Mouse (Mus musculus): ENCODE data around the gene Lmbr1l. TPM values are rescaled to one million over a fixed set of nuclear protein-coding genes. Genes with fewer than 3 reads are reported as not detected.

The Lmbr1l gene
- 21.5 and 26.4 TPM in 2 replicates for polyA plus RNA-seq (2016; fragmentation: Nextera tagmentation; extraction: Ambion mirVana)

DNA sequence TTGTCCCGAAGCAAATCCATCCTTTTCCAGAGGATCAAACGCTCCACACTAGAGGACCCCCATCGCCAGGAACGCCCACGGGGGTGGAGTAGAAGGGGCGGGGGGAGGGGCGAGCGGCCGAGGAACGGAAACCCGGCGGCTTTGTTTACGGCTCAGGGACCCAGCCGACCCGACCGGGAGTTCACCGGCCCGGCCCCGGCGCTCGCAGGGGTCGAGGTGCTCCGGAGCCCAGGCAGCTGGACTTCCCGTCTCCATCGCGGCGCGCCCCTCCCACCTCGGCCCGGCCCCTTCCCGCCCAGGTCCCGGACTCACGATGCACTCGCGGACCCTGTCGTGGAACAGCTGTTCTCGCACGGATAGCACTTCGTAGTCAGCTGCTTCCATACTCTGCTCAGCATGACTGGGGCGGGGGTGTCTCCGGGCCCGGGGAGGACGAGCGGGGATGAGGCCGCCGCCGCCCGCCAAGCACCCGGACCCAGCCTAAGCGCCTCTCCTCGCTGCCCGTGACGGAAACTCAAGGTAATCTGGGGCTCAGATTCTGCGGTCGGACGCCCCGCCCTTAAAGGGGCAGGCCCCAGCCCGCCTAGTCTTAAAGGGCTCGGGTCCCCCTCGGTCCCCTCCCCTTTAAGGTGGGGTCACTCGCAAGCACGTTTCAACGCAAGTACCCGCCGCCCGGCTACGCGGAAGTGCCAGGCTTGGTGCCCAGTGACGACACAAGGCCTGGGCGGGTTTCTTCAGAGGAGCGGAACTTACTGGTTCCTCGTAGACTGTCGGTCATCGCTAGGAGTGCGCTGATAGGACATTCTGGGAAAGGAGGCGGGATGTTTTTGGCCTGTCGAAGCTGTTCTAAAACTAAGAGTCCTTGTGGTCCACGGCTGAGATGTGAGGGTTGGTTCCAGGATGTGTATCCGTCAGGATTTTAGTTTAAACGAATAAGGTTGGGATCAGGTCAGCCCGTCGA, at the start of gene Lmbr1l:
TSS of gene Lmbr1l (minus strand) at position 694 of the 961 bp plus-strand sequence.
- peaks cover 16% of the 10 kb centered on the region for H3K4me1 ChIP-seq
- no peaks in the 10 kb centered on the region for H3K27me3 ChIP-seq
- H3K9me3 ChIP-seq, result no peaks in the 10 kb centered on the region
- peak within 1 kb of the TSS; percentile 86 for H3K4me3 ChIP-seq
- peaks cover 18% of the 10 kb centered on the region for H3K36me3 ChIP-seq
- under 1% methylated on average over 82 of the region's 82 CpGs for WGBS
- ATAC-seq (ENCODE audit: insufficient number of reproducible peaks, insufficient read depth, low FRiP score, low TSS enrichment), result peak; percentile 98
- H3K9ac ChIP-seq, result peak within 1 kb of the TSS; percentile 75
- H3K4me2 ChIP-seq (replicated peaks), result peak within 1 kb of the TSS; percentile 84
- H3K27ac ChIP-seq, result peak within 1 kb of the TSS; percentile 95

DNA sequence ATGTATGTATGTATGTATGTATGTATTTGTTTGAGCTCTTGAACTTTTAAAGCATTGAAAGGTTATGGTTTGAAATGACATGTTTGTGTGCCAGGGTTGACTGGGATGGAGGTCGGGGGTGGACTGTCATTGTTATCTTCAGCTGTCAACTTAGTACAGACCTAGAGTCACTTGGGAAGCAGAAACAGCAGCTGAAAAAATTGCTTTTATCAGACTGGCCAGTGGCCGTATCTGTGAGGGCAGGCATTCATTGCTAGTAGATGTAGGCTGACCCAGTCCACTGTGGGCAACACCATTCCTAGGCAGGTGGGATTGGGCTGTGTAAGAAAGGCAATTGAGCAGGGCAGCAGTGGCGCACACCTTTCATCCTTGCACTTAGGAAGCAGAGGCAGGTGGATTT, 41.5 kb upstream of the Lmbr1l start:
- 74% methylated on average over 3 of the region's 3 CpGs for WGBS
- no peak overlapping the region for H3K4me2 ChIP-seq (replicated peaks)
- no peaks in the 10 kb centered on the region for H3K36me3 ChIP-seq
- H3K27ac ChIP-seq, result no peak overlapping the region
- H3K9me3 ChIP-seq, result no peaks in the 10 kb centered on the region
- H3K27me3 ChIP-seq, result no peaks in the 10 kb centered on the region
- H3K4me1 ChIP-seq, result 0 out of 2 replicates have a peak, but pooled peaks cover 5% of the 10 kb centered on the region
- ATAC-seq (ENCODE audit: insufficient number of reproducible peaks, insufficient read depth, low FRiP score, low TSS enrichment), result no peak
- no peak overlapping the region for H3K9ac ChIP-seq
- no peak overlapping the region for H3K4me3 ChIP-seq

DNA sequence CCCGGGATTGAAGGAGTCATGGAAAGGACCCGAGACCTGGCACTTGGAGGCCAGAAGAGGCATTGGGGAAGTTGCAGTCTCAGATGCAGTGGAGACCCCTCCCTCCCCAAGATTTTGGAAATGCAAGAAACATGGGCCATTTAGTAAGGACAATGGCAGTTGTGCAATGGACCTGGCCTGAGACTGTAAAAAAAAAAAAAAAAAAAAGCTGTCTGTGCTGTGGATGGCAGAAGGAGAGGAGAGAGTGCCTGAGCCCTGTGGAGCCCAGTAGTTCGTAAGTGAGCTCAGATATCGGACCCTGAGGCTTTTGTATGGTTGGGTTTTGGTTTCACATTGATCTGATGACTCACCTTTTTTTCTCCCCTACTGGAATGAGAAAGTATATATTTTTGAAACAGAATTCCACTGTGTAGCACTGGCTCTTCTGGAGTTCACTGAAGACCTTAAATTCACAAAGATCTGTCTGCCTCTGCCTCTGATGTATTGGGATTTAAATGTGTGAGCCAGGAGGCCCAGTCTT, 40.9 kb upstream of the Lmbr1l start:
- no peak overlapping the region for H3K4me2 ChIP-seq (replicated peaks)
- 79% methylated on average over 4 of the region's 4 CpGs for WGBS
- peaks cover 9% of the 10 kb centered on the region for H3K4me1 ChIP-seq

DNA sequence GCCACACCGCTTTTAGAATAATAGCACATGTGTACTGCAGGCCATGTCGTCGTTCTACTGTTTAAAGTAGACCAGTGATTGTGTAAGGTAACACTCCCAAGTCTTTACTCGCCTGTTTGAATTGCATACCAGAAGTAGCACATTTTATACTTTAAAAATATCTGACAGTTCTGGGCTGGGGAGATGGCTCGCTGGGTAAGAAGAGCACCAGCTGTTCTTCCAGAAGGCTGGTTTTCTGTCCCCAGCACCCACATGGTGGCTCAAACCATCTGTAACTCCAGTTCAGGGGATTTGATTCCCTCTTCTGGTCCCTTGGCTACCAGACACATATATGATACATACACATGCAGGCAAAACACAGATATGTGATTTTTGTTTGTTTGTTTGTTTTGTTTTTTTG, 39.4 kb upstream of the Lmbr1l start:
- Histone ChIP-seq H3K4me3 (no peak overlapping the region), H3K4me1 (peaks cover 10% of the 10 kb centered on the region), H3K27ac (no peak overlapping the region), H3K9ac (no peak overlapping the region), H3K27me3 (no peaks in the 10 kb centered on the region), H3K9me3 (no peaks in the 10 kb centered on the region), H3K4me2 (replicated peaks) (no peak overlapping the region), H3K36me3 (no peaks in the 10 kb centered on the region)
- no peak for ATAC-seq (ENCODE audit: insufficient number of reproducible peaks, insufficient read depth, low FRiP score, low TSS enrichment)
- WGBS, result 74% methylated on average over 5 of the region's 5 CpGs

More for the DNA sequence above, 40.9 kb upstream of the Lmbr1l start:
- no peak overlapping the region for H3K4me3 ChIP-seq
- ATAC-seq (ENCODE audit: insufficient number of reproducible peaks, insufficient read depth, low FRiP score, low TSS enrichment), result no peak
- H3K27ac ChIP-seq, result no peak overlapping the region
- no peak overlapping the region for H3K9ac ChIP-seq
- H3K27me3 ChIP-seq, result no peaks in the 10 kb centered on the region
- H3K36me3 ChIP-seq, result no peaks in the 10 kb centered on the region
- no peaks in the 10 kb centered on the region for H3K9me3 ChIP-seq

DNA sequence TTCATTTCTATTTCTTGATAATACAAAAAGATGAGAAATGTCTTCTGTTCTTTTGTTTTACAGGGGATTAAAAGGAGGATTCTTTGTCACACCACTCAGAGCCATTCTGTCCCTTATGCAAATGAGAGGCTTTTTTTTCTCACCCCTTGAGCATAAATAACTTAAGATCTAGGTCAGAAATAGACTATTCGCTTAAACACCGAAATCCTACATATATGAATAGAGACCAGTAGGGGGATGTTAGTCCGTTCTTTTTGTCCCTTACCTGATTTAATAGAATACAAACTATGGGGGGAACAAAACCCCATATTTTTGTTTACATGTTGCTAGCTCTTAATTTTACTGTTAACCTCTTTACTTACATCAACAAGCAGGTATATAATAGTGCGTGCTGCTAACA, 38.0 kb upstream of the Lmbr1l start:
- H3K27ac ChIP-seq, result no peak overlapping the region

DNA sequence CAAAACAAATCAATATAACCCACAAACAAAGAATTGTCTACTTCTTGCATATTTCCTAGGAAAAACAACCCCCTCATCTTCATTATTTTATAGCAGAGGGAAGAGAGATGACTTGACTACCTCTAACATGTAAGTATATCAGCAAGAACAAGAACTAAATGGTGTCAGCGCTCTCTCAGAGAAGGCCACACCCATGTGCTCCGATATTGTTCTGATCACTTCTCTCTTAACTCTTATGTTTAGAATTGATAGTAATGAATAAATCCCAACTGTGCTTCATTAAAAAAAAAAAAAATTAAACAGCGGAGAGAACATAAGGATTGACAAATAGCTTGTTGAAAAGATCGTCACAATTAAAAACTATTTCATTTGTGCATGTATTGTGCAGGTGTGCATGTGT, 37.3 kb upstream of the Lmbr1l start:
- Histone ChIP-seq H3K9me3 (no peaks in the 10 kb centered on the region), H3K4me3 (no peak overlapping the region), H3K27ac (peak overlapping the region; percentile 90; the same call in 1 of the 2 replicates), H3K36me3 (peaks cover 3% of the 10 kb centered on the region; the same call in 1 of the 2 replicates), H3K9ac (no peak overlapping the region), H3K27me3 (no peaks in the 10 kb centered on the region), H3K4me2 (replicated peaks) (peak overlapping the region; percentile 86), H3K4me1 (peaks cover 10% of the 10 kb centered on the region)
- no peak for ATAC-seq (ENCODE audit: insufficient number of reproducible peaks, insufficient read depth, low FRiP score, low TSS enrichment)
- WGBS, result 69% methylated on average over 4 of the region's 4 CpGs

More for the DNA sequence above, 38.0 kb upstream of the Lmbr1l start:
- peaks cover 10% of the 10 kb centered on the region for H3K4me1 ChIP-seq
- 94% methylated on average over 4 of the region's 4 CpGs for WGBS
- no peaks in the 10 kb centered on the region for H3K9me3 ChIP-seq
- ATAC-seq (ENCODE audit: insufficient number of reproducible peaks, insufficient read depth, low FRiP score, low TSS enrichment), result no peak
- peaks cover 2% of the 10 kb centered on the region; the same call in 1 of the 2 replicates for H3K36me3 ChIP-seq
- no peaks in the 10 kb centered on the region for H3K27me3 ChIP-seq
- no peak overlapping the region for H3K9ac ChIP-seq
- no peak overlapping the region for H3K4me3 ChIP-seq
- H3K4me2 ChIP-seq (replicated peaks), result no peak overlapping the region

DNA sequence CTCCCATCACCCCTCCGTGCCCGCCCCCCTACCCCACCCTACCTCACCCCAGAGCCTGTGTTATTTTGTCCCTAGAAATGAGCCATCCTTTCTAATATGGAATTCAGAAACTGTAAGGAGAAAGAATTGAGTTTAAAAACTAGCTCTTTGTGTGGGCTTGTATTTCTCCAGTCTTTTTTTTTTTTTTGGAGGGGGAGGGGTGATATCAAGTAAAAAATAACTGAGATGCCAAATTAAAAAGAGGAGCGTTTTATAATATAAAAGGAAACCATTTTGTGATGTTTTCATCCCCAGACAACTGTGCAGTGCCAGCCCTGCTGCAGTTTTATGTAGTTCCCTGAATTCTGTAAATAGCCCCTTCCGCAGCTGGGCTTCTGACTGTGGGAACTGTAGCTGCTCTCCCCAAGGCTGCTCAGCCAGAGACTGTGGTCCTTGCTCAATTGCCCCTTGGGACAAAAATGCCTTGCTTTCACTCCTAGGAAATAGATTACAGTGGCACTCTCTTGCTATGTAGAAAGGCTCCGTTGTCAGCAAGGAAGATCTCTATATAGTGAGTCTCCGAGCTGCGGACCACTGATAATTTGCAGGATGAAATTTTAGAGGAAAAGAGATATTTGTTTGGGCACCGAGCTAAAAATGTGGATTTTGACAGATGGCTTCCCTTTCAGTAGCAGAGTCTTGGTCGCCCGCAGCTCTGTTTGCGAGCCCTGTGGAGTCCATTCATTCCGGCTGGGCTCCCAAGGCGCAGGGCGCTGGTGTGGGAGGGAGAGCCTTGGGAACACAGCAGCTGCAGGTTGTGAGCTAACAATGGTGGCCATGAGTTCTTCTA, 36.6 kb upstream of the Lmbr1l start:
- no peak for ATAC-seq (ENCODE audit: insufficient number of reproducible peaks, insufficient read depth, low FRiP score, low TSS enrichment)
- peak overlapping the region; percentile 86 for H3K4me2 ChIP-seq (replicated peaks)
- peak overlapping the region; percentile 12 for H3K4me3 ChIP-seq
- peak overlapping the region; percentile 90 for H3K27ac ChIP-seq
- H3K27me3 ChIP-seq, result no peaks in the 10 kb centered on the region
- H3K9me3 ChIP-seq, result no peaks in the 10 kb centered on the region
- peak overlapping the region; percentile 44 for H3K9ac ChIP-seq
- H3K4me1 ChIP-seq, result peaks cover 10% of the 10 kb centered on the region
- peaks cover 5% of the 10 kb centered on the region for H3K36me3 ChIP-seq
- 13% methylated on average over 14 of the region's 14 CpGs for WGBS

DNA sequence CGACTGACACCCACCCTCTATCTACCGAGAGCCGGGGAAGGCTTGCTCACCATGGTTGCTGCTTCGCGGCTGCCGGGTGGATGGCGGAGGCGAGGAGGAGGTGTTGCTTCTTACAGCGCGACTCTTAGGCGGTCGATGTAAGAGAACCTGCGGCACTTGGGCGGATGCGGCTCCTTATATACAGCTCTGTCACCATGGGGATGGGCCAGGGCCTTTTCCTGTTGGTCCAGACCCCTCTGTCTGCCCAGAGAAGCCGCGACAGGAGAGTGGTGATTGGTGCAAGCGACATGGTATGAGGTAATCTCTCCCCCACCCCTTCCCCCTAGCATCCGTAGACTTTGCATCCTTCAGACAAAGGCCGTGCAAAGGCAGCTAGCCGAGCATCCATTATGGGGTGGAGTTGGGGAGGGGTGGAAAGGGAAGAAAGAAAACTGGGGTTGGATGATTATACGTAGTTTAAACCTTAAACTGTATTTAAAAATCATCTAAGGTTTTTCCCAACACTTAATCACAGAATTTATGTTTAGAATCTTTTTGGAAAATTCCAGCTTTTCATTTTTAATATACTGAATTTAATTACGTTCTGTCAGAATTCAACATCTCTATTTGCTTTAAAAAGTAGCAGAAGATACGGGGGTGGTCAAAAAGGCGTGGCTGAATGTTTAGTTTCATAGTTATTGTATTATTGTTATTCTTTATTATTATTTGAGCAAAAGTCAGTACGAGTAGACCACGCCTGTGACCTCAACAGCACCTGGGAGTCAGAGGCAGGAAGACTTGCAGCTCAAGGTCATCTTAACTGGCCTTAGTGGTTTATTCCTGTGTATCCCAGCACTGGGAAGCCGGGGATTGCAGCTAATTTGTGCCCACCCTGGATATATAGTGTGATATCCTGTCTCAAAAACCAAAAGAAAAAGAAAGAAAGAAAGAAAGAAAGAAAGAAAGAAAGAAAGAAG, 35.6 kb upstream of the Lmbr1l start, which contains the start of the genes Gm49450 and Tuba1a:
TSS of gene Gm49450 (minus strand) at position 151 of the 956 bp plus-strand sequence.
TSS of gene Tuba1a (minus strand) at position 303 of the 956 bp plus-strand sequence.
- peak; percentile 99 for ATAC-seq (ENCODE audit: insufficient number of reproducible peaks, insufficient read depth, low FRiP score, low TSS enrichment)
- no peaks in the 10 kb centered on the region for H3K9me3 ChIP-seq
- WGBS, result 3% methylated on average over 28 of the region's 28 CpGs

DNA sequence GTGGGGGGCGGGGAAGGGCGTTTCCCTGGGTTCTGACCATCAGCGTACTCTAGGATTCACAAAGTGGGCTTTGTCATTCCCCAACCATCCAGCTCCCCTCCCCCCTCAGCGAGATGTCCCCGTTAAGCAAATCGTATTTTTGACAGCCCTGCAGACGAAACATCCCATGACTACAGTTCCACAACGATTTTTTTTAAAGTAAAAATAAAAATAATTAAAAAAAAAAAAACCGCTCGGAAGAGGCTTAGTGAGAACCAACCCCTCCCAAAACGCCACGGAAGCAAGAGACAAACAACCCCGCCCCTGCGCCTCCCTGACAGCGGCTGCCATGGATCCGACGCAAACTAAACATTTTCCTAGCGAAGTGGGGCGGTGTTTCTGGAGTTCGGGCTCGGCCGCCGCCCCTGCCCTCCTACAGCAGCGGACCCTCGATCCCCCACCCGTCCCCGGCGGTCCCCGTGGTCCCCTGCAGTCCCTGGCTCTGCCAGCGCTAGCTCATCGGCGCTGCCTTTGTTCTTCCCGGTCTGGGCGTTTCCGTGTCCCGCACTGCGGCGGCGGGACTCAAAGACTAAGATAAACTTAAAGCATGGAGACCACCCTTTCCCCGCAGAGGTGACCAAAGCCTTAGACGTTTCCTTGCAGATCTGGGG, 34.8 kb upstream of the Lmbr1l start:
- H3K27ac ChIP-seq, result peak overlapping the region; percentile 99
- H3K9me3 ChIP-seq, result no peaks in the 10 kb centered on the region
- no peaks in the 10 kb centered on the region for H3K27me3 ChIP-seq
- peak overlapping the region; percentile 86 for H3K4me2 ChIP-seq (replicated peaks)
- H3K4me1 ChIP-seq, result peaks cover 10% of the 10 kb centered on the region
- ATAC-seq (ENCODE audit: insufficient number of reproducible peaks, insufficient read depth, low FRiP score, low TSS enrichment), result peak; percentile 61
- H3K36me3 ChIP-seq, result peaks cover 11% of the 10 kb centered on the region
- H3K9ac ChIP-seq, result peak overlapping the region; percentile 88
- WGBS, result under 1% methylated on average over 41 of the region's 41 CpGs
- H3K4me3 ChIP-seq, result peak overlapping the region; percentile 74

More for the DNA sequence above, 35.6 kb upstream of the Lmbr1l start, which contains the start of the genes Gm49450 and Tuba1a:
- H3K27ac ChIP-seq, result peak within 1 kb of the TSS; percentile 99
- peak within 1 kb of the TSS; percentile 88 for H3K9ac ChIP-seq
- peaks cover 11% of the 10 kb centered on the region for H3K36me3 ChIP-seq
- peaks cover 10% of the 10 kb centered on the region for H3K4me1 ChIP-seq
- no peaks in the 10 kb centered on the region for H3K27me3 ChIP-seq
- H3K4me2 ChIP-seq (replicated peaks), result peak within 1 kb of the TSS; percentile 86
- peak within 1 kb of the TSS; percentile 74 for H3K4me3 ChIP-seq

DNA sequence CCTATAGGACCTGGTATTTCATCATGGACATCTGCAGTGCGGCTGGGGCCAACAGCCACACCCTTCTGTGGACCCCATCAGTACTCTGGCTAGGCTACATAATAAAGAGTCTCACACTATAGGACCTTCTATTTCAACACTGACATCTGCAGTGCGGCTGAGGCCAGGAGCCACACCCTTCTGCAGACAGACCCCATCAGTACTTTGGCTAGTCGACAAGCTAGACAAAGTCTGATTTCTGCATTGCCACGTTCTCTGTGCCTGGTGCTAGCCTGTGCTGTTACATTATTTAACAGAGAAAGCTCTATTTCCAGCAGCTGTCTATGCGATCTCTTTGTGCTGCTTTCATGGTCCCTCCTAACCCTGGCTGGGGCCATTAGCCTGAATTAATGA, 34.0 kb upstream of the Lmbr1l start:
- H3K4me3 ChIP-seq, result peak overlapping the region; percentile 74
- H3K9me3 ChIP-seq, result no peaks in the 10 kb centered on the region
- H3K4me1 ChIP-seq, result peaks cover 10% of the 10 kb centered on the region
- peak overlapping the region; percentile 86 for H3K4me2 ChIP-seq (replicated peaks)
- H3K27ac ChIP-seq, result peak overlapping the region; percentile 99
- 24% methylated on average over 5 of the region's 5 CpGs for WGBS
- peak overlapping the region; percentile 88 for H3K9ac ChIP-seq
- H3K36me3 ChIP-seq, result peaks cover 11% of the 10 kb centered on the region
- H3K27me3 ChIP-seq, result no peaks in the 10 kb centered on the region
- ATAC-seq (ENCODE audit: insufficient number of reproducible peaks, insufficient read depth, low FRiP score, low TSS enrichment), result no peak
